Mouse (Mus musculus) erythroblast, embryonic 14.5 days (primary cell): Measurements from ENCODE around the gene Tepp.

Source experiments
- GATA1 ChIP-seq: IDR thresholded peaks from 2 replicates; pipeline ENCODE4 v1.6.1; 2012; ENCODE audit warnings: low read length, inconsistent platforms, mixed read lengths
- TAL1 ChIP-seq: IDR thresholded peaks from 3 replicates; pipeline ENCODE4 v1.6.1; 2012; ENCODE audit warnings: low read length, inconsistent platforms, mixed read lengths

GRCm38 (mm10) chr8:95352871-95353866 is 42.8 kb downstream of the Tepp start:
- no peak for TF ChIP-seq GATA1
- TF ChIP-seq TAL1 = no peak
